Mouse (Mus musculus) liver, embryonic 11.5 days (tissue): Measurements from ENCODE around the gene Mansc4. TPM values are rescaled to one million over a fixed set of nuclear protein-coding genes. Genes with fewer than 3 reads are reported as not detected.

ENCODE experiments used
- ATAC-seq: fragments of 200-750 bp; cut with Nextera tagmentation; replicated peaks from 2 replicates; pipeline ENCODE4 v1.8.0; 2017; ENCODE audit warnings: moderate number of reproducible peaks, mild to moderate bottlenecking, moderate TSS enrichment, moderate library complexity; ENCODE audit not compliant: low FRiP score
- DNase-seq: peaks from one replicate; pipeline ENCODE4 v3.0.0-alpha.2; 2017; ENCODE audit warnings: low spot score
- H3K27ac ChIP-seq: fragments of 300-500 bp; sonication (generic); 2 replicates; pipeline ENCODE4 v1.5.1; 2014; ENCODE audit warnings: mild to moderate bottlenecking, low read depth, low read length, control low read depth
- H3K27me3 ChIP-seq: fragments of 300-500 bp; sonication (generic); replicated peaks from 2 replicates; pipeline ENCODE4 v1.6.1; 2014; ENCODE audit warnings: low read length, mixed read lengths; ENCODE audit not compliant: control insufficient read depth, insufficient read depth
- H3K36me3 ChIP-seq: fragments of 300-500 bp; sonication (generic); 2 replicates; pipeline ENCODE4 v1.6.1; 2014; ENCODE audit warnings: mild to moderate bottlenecking, low read length, moderate library complexity, mixed read lengths; ENCODE audit not compliant: control insufficient read depth, insufficient read depth
- H3K4me1 ChIP-seq: fragments of 300-500 bp; sonication (generic); replicated peaks from 2 replicates; pipeline ENCODE4 v1.6.1; 2014; ENCODE audit warnings: low read length, mixed read lengths; ENCODE audit not compliant: control insufficient read depth, insufficient read depth
- H3K4me2 ChIP-seq: fragments of 300-500 bp; sonication (generic); 2 replicates; pipeline ENCODE4 v1.6.1; 2014; ENCODE audit warnings: mild to moderate bottlenecking, control low read depth, moderate library complexity
- H3K4me3 ChIP-seq: fragments of 300-500 bp; sonication (generic); 2 replicates; pipeline ENCODE4 v1.5.1; 2014; ENCODE audit warnings: low read depth, low read length, control low read depth
- H3K9ac ChIP-seq: fragments of 300-500 bp; sonication (generic); 2 replicates; pipeline ENCODE4 v1.6.1; 2014; ENCODE audit warnings: low read depth, low read length, control low read depth
- H3K9me3 ChIP-seq: fragments of 300-500 bp; sonication (generic); 2 replicates; pipeline ENCODE4 v1.6.1; 2016; ENCODE audit warnings: low read length, inconsistent platforms, mixed read lengths; ENCODE audit not compliant: control insufficient read depth
- WGBS: fragments of 180-500 bp; shearing (Covaris S2); extraction: QIAGEN DNeasy Blood & Tissue Kit; methylation state at CpG from one replicate; pipeline ENCODE4 v1.1.7; 2014; 5-methylcytosine and 5-hydroxymethylcytosine counted together
- polyA plus RNA-seq: library from polyadenylated mRNA; unstranded; fragments of >200 nt; fragmentation: Nextera tagmentation; extraction: Ambion mirVana; gene quantifications from 2 replicates; pipeline ENCODE4 v1.2.1, GENCODE M21; 2014

Gene Mansc4
- polyA plus RNA-seq: 0.40 and 0.65 TPM in 2 replicates

DNA sequence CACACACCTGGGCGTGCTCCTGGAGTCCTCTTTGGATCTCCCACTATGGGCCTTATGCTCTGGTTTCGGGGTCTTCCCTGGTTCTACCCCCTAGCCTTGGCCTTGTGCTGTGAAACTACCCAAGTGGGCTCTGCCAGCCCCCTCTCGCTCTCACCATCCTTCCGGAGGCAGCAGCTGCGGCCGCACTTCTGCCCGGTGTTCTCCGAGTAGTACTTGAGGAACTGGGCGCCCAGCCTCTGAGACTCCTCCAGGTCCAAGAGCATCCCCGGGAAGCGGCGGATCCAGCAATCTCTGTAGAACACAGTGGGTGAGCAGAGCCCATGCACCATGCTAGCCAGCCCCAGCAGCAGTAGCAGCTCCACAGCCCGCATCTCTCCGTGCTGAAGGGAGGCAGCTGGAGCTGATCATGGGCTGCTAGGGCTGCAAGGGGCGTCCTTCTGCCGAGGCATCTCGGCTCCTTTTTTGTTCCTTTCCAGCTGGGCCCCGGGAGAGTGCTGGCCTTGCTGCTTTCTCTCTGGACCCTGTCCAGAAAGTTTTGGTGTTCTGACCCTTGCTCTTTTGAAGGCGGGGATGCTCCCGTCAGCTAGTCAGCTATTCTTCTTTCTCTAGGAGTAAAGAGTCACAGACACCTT, at the start of gene Mansc4:
Gene Mansc4, minus strand, starts transcription at position 439 of the 632 bp plus-strand sequence.
- H3K9ac ChIP-seq: no peak within 1 kb of the TSS
- H3K4me3 ChIP-seq: no peak within 1 kb of the TSS
- H3K4me2 ChIP-seq: peak within 1 kb of the TSS; percentile 47
- peaks cover 6% of the 10 kb centered on the region for H3K4me1 ChIP-seq
- no peaks in the 10 kb centered on the region for H3K36me3 ChIP-seq
- H3K9me3 ChIP-seq: no peaks in the 10 kb centered on the region
- no peak for ATAC-seq
- H3K27ac ChIP-seq: no peak within 1 kb of the TSS
- H3K27me3 ChIP-seq: no peaks in the 10 kb centered on the region
- DNase-seq: peak; percentile 39
- 16% methylated on average over 20 of the region's 20 CpGs for WGBS

DNA sequence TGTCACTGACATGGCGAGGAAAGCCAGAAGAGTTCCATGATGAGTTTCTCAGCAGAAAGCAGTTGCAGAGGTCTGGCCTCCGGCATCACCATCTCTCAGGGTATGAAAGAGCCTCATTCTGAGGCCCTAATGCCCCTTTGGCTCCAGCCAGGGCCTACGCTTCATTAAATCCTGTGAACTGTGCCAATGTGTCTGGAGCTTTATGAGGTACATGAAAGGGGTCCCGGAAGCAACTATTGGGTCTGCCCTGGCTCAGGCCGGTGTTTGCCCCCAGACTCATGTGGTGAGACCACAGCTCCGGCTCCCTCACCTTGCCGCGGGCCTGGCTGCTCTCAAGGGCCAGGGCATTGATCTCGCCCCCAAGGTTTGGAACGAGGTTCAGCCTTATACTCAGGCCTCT, 40.4 kb upstream of the Mansc4 start:
- Histone ChIP-seq H3K36me3 (no peaks in the 10 kb centered on the region), H3K9me3 (no peaks in the 10 kb centered on the region), H3K27ac (no peak overlapping the region), H3K4me2 (no peak overlapping the region), H3K4me3 (no peak overlapping the region), H3K27me3 (no peaks in the 10 kb centered on the region), H3K9ac (no peak overlapping the region), H3K4me1 (no peaks in the 10 kb centered on the region)
- DNase-seq: no peak
- WGBS: 86% methylated on average over 10 of the region's 10 CpGs
- no peak for ATAC-seq

GRCm38 (mm10) chr6:147121320-147121719, 34.5 kb upstream of the Mansc4 start:
- H3K4me2 ChIP-seq: no peak overlapping the region
- H3K27me3 ChIP-seq: no peaks in the 10 kb centered on the region
- H3K9ac ChIP-seq: no peak overlapping the region
- DNase-seq (no peak), ATAC-seq (no peak)
- H3K9me3 ChIP-seq: no peaks in the 10 kb centered on the region
- no peaks in the 10 kb centered on the region for H3K4me1 ChIP-seq
- WGBS: 47% methylated on average over 6 of the region's 6 CpGs
- no peaks in the 10 kb centered on the region for H3K36me3 ChIP-seq
- H3K4me3 ChIP-seq: no peak overlapping the region
- H3K27ac ChIP-seq: no peak overlapping the region

DNA sequence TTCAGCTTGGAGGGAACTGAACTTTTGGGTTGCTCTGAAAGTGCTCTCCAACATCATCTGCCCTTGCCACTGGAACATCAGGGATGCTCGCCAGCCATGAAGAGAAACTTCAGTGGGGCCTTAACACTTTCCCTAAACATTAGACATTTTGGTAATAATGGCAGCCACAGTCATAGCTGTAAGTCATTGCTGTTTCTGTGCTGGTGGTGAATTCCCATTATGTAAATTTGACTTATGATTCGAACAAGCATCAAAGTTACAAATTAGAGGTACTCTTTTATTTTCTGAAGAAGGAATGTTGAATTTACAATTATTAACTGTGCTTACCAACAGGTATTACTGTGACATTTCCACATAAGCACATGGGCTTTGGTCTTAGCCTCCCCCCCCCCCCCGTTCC, 31.4 kb upstream of the Mansc4 start:
- Histone ChIP-seq H3K4me1 (no peaks in the 10 kb centered on the region), H3K36me3 (no peaks in the 10 kb centered on the region), H3K27ac (no peak overlapping the region), H3K4me3 (no peak overlapping the region), H3K4me2 (no peak overlapping the region), H3K9me3 (no peaks in the 10 kb centered on the region), H3K27me3 (no peaks in the 10 kb centered on the region), H3K9ac (no peak overlapping the region)
- 80% methylated on average over 3 of the region's 3 CpGs for WGBS
- DNase-seq (no peak), ATAC-seq (no peak)

- Histone ChIP-seq H3K9me3 (no peaks in the 10 kb centered on the region), H3K27me3 (no peaks in the 10 kb centered on the region), H3K27ac (no peak overlapping the region), H3K9ac (no peak overlapping the region), H3K36me3 (0 out of 2 replicates have a peak, but pooled peaks cover 2% of the 10 kb centered on the region), H3K4me2 (no peak overlapping the region), H3K4me1 (no peaks in the 10 kb centered on the region), H3K4me3 (no peak overlapping the region)
- DNase-seq (no peak), ATAC-seq (no peak)
- 88% methylated on average over 7 of the region's 7 CpGs for WGBS
Measured at GRCm38 (mm10) chr6:147117764-147118163, 30.9 kb upstream of the Mansc4 start.

- DNase-seq: peak; percentile 57
- no peaks in the 10 kb centered on the region for H3K27me3 ChIP-seq
- H3K9me3 ChIP-seq: no peaks in the 10 kb centered on the region
- H3K27ac ChIP-seq: no peak overlapping the region
- 0 out of 2 replicates have a peak, but pooled peaks cover 7% of the 10 kb centered on the region for H3K36me3 ChIP-seq
- 8% methylated on average over 10 of the region's 10 CpGs for WGBS
- H3K9ac ChIP-seq: no peak overlapping the region
- no peak overlapping the region for H3K4me2 ChIP-seq
- H3K4me3 ChIP-seq: no peak overlapping the region
- H3K4me1 ChIP-seq: no peaks in the 10 kb centered on the region
- no peak for ATAC-seq
Measured at GRCm38 (mm10) chr6:147116579-147116978, 29.7 kb upstream of the Mansc4 start.

- Histone ChIP-seq H3K27ac (no peak overlapping the region), H3K9me3 (no peaks in the 10 kb centered on the region), H3K4me2 (no peak overlapping the region), H3K9ac (no peak overlapping the region), H3K27me3 (no peaks in the 10 kb centered on the region), H3K4me3 (no peak overlapping the region), H3K4me1 (no peaks in the 10 kb centered on the region), H3K36me3 (peaks cover 16% of the 10 kb centered on the region)
- DNase-seq (no peak), ATAC-seq (no peak)
- WGBS: 90% methylated on average over 7 of the region's 7 CpGs
Measured at GRCm38 (mm10) chr6:147109283-147109682, 22.5 kb upstream of the Mansc4 start.

- Histone ChIP-seq H3K27ac (no peak overlapping the region), H3K27me3 (no peaks in the 10 kb centered on the region), H3K4me2 (no peak overlapping the region), H3K4me3 (no peak overlapping the region), H3K9ac (no peak overlapping the region), H3K4me1 (no peaks in the 10 kb centered on the region), H3K9me3 (no peaks in the 10 kb centered on the region), H3K36me3 (peaks cover 13% of the 10 kb centered on the region)
- 97% methylated on average over 6 of the region's 6 CpGs for WGBS
- no peak for ATAC-seq
- no peak for DNase-seq
Measured at GRCm38 (mm10) chr6:147106716-147107115, 19.9 kb upstream of the Mansc4 start.

- Histone ChIP-seq H3K4me2 (no peak overlapping the region), H3K4me3 (no peak overlapping the region), H3K27me3 (no peaks in the 10 kb centered on the region), H3K27ac (no peak overlapping the region), H3K9ac (no peak overlapping the region), H3K9me3 (no peaks in the 10 kb centered on the region), H3K4me1 (no peaks in the 10 kb centered on the region), H3K36me3 (peaks cover 13% of the 10 kb centered on the region)
- DNase-seq (no peak), ATAC-seq (peak; percentile 9; the same call in 1 of the 2 replicates)
- 96% methylated on average over 1 of the region's 1 CpGs for WGBS
Measured at GRCm38 (mm10) chr6:147105529-147105928, 18.7 kb upstream of the Mansc4 start.
